Mouse (Mus musculus): ENCODE results near the gene Ppp1r12c. TPM values are rescaled to one million over a fixed set of nuclear protein-coding genes. Genes with fewer than 3 reads are reported as not detected.

Gene Ppp1r12c
- polyA plus RNA-seq, 1 experiment = 293 TPM

GRCm38 (mm10) chr7:4508062-4508738 is 6.7 kb upstream of the Ppp1r12c start:
- peaks cover 29% of the 10 kb centered on the region for H3K4me1 ChIP-seq (ENCODE audit: control insufficient read depth, insufficient read depth, low read length)
- H3K27ac ChIP-seq (ENCODE audit: insufficient read depth, low read depth, low read length) = no peak overlapping the region
- H3K4me3 ChIP-seq (ENCODE audit: insufficient read depth, low read length) = no peak overlapping the region
- TF ChIP-seq POLR2A (IDR thresholded peaks at IDR 0.05; ENCODE audit: borderline replicate concordance, low read depth, low read length) (no peak), CTCF (IDR thresholded peaks at IDR 0.05; ENCODE audit: low read depth, low read length) (no peak)

GRCm38 (mm10) chr7:4507220-4507619 is 5.7 kb upstream of the Ppp1r12c start:
- no peak overlapping the region for H3K27ac ChIP-seq (ENCODE audit: insufficient read depth, low read depth, low read length)
- no peak for TF ChIP-seq CTCF (IDR thresholded peaks at IDR 0.05; ENCODE audit: low read depth, low read length)
- TF ChIP-seq POLR2A (IDR thresholded peaks at IDR 0.05; ENCODE audit: borderline replicate concordance, low read depth, low read length) = no peak
- peaks cover 33% of the 10 kb centered on the region for H3K4me1 ChIP-seq (ENCODE audit: control insufficient read depth, insufficient read depth, low read length)
- H3K4me3 ChIP-seq (ENCODE audit: insufficient read depth, low read length) = no peak overlapping the region

DNA sequence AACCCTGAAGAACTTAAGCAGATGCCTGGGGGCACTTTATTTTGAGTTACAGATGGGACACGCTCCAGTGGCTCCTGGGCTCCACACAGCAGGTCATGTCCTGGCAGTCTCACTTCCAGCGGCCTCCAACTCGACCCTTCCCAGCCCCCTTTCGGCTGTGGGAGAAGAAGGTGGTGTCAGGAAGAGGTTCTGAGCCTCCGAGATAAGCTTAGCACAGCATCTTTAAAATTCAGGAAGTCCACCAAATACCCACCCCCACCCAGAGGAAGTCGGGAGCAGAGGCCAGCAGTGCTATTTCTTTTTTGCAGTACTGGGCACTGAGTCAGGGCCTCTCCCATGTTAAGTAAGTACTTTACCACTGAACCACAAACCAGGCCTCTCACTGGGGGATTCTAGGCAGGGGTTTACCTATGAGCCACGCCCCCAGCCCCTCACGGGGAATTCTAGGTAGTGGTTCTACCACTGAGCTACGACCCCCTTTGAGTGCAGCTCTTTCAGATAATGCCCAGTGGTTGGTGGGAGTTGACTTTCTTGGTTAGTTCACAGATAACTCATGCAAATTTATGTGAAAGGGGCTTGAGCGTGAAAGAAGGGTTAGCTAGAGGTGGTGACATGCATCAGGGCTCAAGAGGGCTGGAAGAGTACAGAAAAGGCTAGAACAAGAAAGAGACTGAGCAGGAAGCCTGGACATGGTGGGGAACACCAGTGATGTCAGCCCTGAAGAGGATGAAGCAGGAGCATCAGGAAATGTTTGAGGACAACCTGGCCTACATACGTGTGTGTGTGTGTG is 3.4 kb upstream of the Ppp1r12c start:
- Histone ChIP-seq H3K4me3 (ENCODE audit: insufficient read depth, low read length) (no peak overlapping the region), H3K27ac (ENCODE audit: insufficient read depth, low read depth, low read length) (peak overlapping the region; percentile 88), H3K4me1 (ENCODE audit: control insufficient read depth, insufficient read depth, low read length) (peaks cover 36% of the 10 kb centered on the region)
- no peak for TF ChIP-seq POLR2A (IDR thresholded peaks at IDR 0.05; ENCODE audit: borderline replicate concordance, low read depth, low read length)

DNA sequence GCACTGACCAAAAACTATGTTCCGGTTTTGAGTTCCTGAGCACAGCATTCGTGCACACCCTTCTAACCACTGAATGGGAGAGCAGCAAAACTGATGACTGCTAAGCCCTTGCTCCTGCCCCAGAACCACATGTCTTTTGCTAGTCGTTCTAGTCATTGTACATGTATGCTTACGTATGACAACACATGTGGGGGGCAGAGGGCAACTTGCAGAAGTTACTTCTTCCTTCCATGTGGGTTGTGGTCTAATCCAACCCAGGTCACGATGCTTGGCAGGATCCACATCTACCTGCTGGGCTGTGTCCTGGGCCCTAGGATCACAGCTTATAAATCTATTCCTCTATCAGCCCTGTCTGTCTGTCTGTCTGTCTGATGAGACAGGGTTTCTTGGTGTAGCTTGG is 2.4 kb upstream of the Ppp1r12c start:
- Histone ChIP-seq H3K4me1 (ENCODE audit: control insufficient read depth, insufficient read depth, low read length) (peaks cover 40% of the 10 kb centered on the region), H3K27ac (ENCODE audit: insufficient read depth, low read depth, low read length) (peak overlapping the region; percentile 88), H3K4me3 (ENCODE audit: insufficient read depth, low read length) (no peak overlapping the region)
- TF ChIP-seq CTCF (IDR thresholded peaks at IDR 0.05; ENCODE audit: low read depth, low read length) (no peak), POLR2A (IDR thresholded peaks at IDR 0.05; ENCODE audit: borderline replicate concordance, low read depth, low read length) (no peak)

DNA sequence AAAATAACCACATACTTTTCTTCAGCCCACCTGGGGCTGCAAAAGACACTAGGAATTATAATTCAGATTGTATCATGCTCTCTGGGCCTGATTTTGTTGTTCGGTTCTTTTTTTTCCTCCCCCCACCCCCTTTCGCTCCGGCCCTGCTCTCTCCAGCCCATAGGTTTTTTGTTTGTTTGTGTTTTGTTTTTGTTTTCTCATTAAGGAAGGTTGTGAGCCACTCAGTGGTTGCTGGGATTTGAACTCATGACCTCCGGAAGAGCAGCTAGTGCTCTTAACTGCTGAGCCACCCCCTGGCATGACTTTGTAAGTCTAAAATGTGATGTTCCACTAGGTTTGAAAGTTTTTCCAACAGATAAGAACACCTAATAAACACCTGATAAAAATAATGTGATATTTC is 1.6 kb upstream of the Ppp1r12c start:
- no peak overlapping the region for H3K4me3 ChIP-seq (ENCODE audit: insufficient read depth, low read length)
- H3K27ac ChIP-seq (ENCODE audit: insufficient read depth, low read depth, low read length) = peak overlapping the region; percentile 28
- H3K4me1 ChIP-seq (ENCODE audit: control insufficient read depth, insufficient read depth, low read length) = peaks cover 48% of the 10 kb centered on the region
- TF ChIP-seq CTCF (IDR thresholded peaks at IDR 0.05; ENCODE audit: low read depth, low read length) (no peak), POLR2A (IDR thresholded peaks at IDR 0.05; ENCODE audit: borderline replicate concordance, low read depth, low read length) (no peak)

DNA sequence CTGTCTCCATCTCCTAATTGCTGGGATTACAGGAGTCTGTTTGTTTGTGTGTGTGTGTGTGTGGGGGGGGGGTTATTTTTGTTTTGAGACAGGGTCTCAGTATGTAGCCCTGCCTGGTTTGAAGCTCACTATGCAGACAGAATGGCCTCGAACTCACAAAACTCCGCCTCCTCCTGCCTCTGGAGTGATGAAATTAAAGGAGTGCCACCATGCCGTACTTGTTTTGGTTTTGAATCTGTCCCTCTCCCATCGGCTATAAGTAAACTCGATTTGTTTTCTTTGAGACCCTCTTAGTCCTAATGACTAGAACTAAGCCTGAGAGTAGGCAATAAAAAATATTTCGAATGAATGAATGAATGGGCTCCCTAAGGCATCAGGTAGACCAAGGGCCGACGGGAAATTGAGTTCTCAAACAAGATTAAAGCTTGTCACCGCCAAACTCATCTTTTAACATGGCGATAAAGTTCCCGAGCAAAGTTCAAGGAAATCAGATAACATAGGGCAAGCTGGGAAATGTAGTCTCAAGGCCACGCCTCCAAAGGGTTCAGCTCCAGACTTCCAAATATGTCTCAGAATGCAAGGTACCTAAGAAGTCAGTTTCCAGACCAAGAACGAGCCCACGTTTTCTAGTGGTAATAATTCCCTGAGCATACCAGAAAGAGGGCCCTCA is 1.1 kb upstream of the Ppp1r12c start:
- TF ChIP-seq CTCF (IDR thresholded peaks at IDR 0.05; ENCODE audit: low read depth, low read length) = no peak
- no peak for TF ChIP-seq POLR2A (IDR thresholded peaks at IDR 0.05; ENCODE audit: borderline replicate concordance, low read depth, low read length)
- peak overlapping the region; percentile 92 for H3K27ac ChIP-seq (ENCODE audit: insufficient read depth, low read depth, low read length)
- H3K4me1 ChIP-seq (ENCODE audit: control insufficient read depth, insufficient read depth, low read length) = peaks cover 53% of the 10 kb centered on the region
- peak overlapping the region; percentile 95 for H3K4me3 ChIP-seq (ENCODE audit: insufficient read depth, low read length)

DNA sequence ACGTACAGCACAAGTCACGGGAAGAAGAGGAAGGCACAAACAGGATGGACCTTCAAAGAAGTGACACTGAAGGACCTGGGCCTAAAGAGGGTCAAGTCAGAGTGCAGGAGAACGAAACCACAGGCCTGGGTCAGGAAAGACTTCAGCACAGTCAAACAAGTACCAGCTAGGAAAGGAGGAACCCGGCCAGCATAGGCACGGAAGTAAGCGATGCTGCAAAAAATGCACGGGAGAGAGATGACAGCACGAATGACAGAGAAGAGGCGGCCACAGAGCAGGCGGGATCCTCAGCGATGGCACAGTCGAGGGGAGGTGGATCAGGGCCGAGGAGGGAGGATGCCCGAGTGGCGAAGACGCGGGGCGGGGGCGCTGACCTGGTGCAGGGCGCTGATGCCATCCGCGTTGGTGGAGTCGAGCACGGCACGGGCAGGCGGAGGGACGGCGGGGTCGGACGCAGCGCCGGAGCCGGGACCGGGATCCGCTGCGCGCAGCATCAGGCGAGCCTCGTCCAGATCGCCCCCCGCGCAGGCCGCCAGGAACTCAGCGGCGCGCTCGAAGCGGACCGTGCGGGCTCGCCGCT is 498 bp downstream of the Ppp1r12c start:
- peaks cover 62% of the 10 kb centered on the region for H3K4me1 ChIP-seq (ENCODE audit: control insufficient read depth, insufficient read depth, low read length)
- H3K27ac ChIP-seq (ENCODE audit: insufficient read depth, low read depth, low read length) = peak overlapping the region; percentile 69
- TF ChIP-seq POLR2A (IDR thresholded peaks at IDR 0.05; ENCODE audit: borderline replicate concordance, low read depth, low read length) (no peak), CTCF (IDR thresholded peaks at IDR 0.05; ENCODE audit: low read depth, low read length) (no peak)
- peak overlapping the region; percentile 95 for H3K4me3 ChIP-seq (ENCODE audit: insufficient read depth, low read length)

DNA sequence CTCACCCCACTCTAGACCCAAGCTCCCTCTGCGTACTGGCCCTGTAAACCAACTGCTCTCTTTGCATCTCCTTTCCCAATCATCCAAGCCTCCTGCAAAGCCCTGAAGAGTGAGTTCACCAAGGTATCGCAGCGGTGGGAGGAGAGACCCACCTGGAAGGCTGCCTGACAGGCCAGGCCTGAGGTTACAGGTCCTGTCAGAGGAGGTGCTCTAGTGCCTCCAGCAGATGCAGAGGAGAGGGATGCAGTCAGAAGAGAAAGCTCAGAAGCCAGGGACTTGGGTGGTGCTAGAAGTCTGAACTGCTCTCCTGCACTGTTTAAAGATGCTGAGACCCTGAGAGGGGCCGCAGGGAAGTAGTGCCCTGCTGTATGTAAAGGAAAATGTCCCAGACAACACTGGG is 2.4 kb downstream of the Ppp1r12c start:
- TF ChIP-seq POLR2A (IDR thresholded peaks at IDR 0.05; ENCODE audit: borderline replicate concordance, low read depth, low read length) (no peak), CTCF (IDR thresholded peaks at IDR 0.05; ENCODE audit: low read depth, low read length) (no peak)
- no peak overlapping the region for H3K27ac ChIP-seq (ENCODE audit: insufficient read depth, low read depth, low read length)
- peaks cover 63% of the 10 kb centered on the region for H3K4me1 ChIP-seq (ENCODE audit: control insufficient read depth, insufficient read depth, low read length)
- H3K4me3 ChIP-seq (ENCODE audit: insufficient read depth, low read length) = peak overlapping the region; percentile 95

DNA sequence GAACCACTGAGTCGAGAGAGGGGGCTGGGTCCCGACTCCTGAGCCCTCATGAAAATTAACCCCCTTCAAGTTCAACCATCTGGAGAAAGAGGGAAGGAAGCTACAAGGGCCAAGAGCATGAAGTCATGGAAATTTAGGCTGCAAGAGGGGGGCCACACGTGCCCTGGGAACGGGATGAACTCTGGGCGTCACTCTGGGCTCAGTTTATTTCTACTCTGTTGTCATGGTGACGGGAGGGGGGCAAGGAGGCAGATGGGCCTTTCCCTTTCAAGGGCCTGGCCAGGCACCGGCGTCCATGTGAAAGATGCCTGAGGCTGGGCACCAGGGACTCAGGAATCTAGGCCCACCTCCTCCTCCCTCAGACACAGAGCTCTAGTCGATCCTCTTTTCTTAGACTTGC is 3.2 kb downstream of the Ppp1r12c start:
- H3K4me3 ChIP-seq (ENCODE audit: insufficient read depth, low read length) = peak overlapping the region; percentile 95
- TF ChIP-seq CTCF (IDR thresholded peaks at IDR 0.05; ENCODE audit: low read depth, low read length) = no peak
- TF ChIP-seq POLR2A (IDR thresholded peaks at IDR 0.05; ENCODE audit: borderline replicate concordance, low read depth, low read length) = no peak
- H3K27ac ChIP-seq (ENCODE audit: insufficient read depth, low read depth, low read length) = peak overlapping the region; percentile 17; the same call in 1 of the 2 replicates
- peaks cover 64% of the 10 kb centered on the region for H3K4me1 ChIP-seq (ENCODE audit: control insufficient read depth, insufficient read depth, low read length)
